Mouse (Mus musculus): ENCODE measurements at regions not wholly inside any gene's neighbourhood (a gene's known extent, or its start where the extent isn't known, plus 50 kb on each side); places are given as distances from the start of the nearest gene placed in this dataset.

- H3K27ac ChIP-seq (ENCODE audit: control insufficient read depth, low read depth, low read length): no peak overlapping the region
- H3K9ac ChIP-seq (ENCODE audit: control insufficient read depth, low read depth, low read length, poor library complexity, severe bottlenecking): no peak overlapping the region
- TF ChIP-seq UBTF (IDR thresholded peaks at IDR 0.05; ENCODE audit: borderline replicate concordance, insufficient read depth, low read depth, low read length) (no peak), JUND (IDR thresholded peaks at IDR 0.05; ENCODE audit: low read depth, low read length) (no peak), SMC3 (IDR thresholded peaks at IDR 0.05; ENCODE audit: low read depth, low read length) (no peak), MXI1 (IDR thresholded peaks at IDR 0.05; ENCODE audit: low read depth, low read length) (no peak), CHD1 (IDR thresholded peaks at IDR 0.05; ENCODE audit: low read depth, low read length) (no peak), NELFE (IDR thresholded peaks at IDR 0.05; ENCODE audit: low read depth, low read length) (no peak), USF1 (IDR thresholded peaks at IDR 0.05; ENCODE audit: low read depth, low read length) (no peak), MAZ (IDR thresholded peaks at IDR 0.05; ENCODE audit: low read depth, low read length) (no peak), POLR2A (IDR thresholded peaks at IDR 0.05; ENCODE audit: control insufficient read depth in 1 of 2, insufficient read depth in 1 of 2, low read depth in 1 of 2, low read length in 2 of 2, poor library complexity in 1 of 2) (no peak), ETS1 (IDR thresholded peaks at IDR 0.05; ENCODE audit: low read depth, low read length) (no peak), GATA1 (IDR thresholded peaks at IDR 0.05; ENCODE audit: low read depth, low read length) (no peak), MYC (IDR thresholded peaks at IDR 0.05; ENCODE audit: low read depth, low read length) (no peak), EP300 (IDR thresholded peaks at IDR 0.05; ENCODE audit: low read depth in 1 of 2, low read length in 2 of 2) (no peak), BHLHE40 (IDR thresholded peaks at IDR 0.05; ENCODE audit: borderline replicate concordance, low read depth, low read length) (no peak), USF2 (IDR thresholded peaks at IDR 0.05; ENCODE audit: borderline replicate concordance in 1 of 2, insufficient read depth in 1 of 2, low read depth in 1 of 2, low read length in 2 of 2) (no peak), GABPA (IDR thresholded peaks at IDR 0.05; ENCODE audit: low read depth, low read length) (no peak), ZNF384 (IDR thresholded peaks at IDR 0.05; ENCODE audit: low read depth, low read length) (no peak), MAX (IDR thresholded peaks at IDR 0.05; ENCODE audit: low read length) (no peak), CHD2 (IDR thresholded peaks at IDR 0.05; ENCODE audit: low read length) (no peak), TAL1 (IDR thresholded peaks at IDR 0.05; ENCODE audit: low read length) (no peak)
- no peaks in the 10 kb centered on the region for H3K4me1 ChIP-seq (ENCODE audit: control insufficient read depth in 1 of 2, insufficient read depth in 2 of 2, low read length in 2 of 2)
- H3K9me3 ChIP-seq (replicated peaks; ENCODE audit: insufficient read depth, low read length): no peaks in the 10 kb centered on the region
- no peak for DNase-seq (ENCODE audit: low read depth, low spot score)
- no peaks in the 10 kb centered on the region for H3K36me3 ChIP-seq (ENCODE audit: control insufficient read depth in 1 of 2, insufficient read depth in 2 of 2, low read length in 2 of 2)
- no peaks in the 10 kb centered on the region for H3K79me2 ChIP-seq (ENCODE audit: control insufficient read depth, insufficient read depth, low read length, poor library complexity)
- no peak overlapping the region for H3K4me3 ChIP-seq (ENCODE audit: control insufficient read depth in 1 of 2, insufficient read depth in 1 of 2, low read depth in 2 of 2, low read length in 2 of 2)
- peaks cover 0 to 4% of the 10 kb centered on the region in 2 experiments; a peak in 3 of 4 replicates for H3K27me3 ChIP-seq (ENCODE audit: control insufficient read depth in 1 of 2, insufficient read depth in 2 of 2, low read length in 2 of 2)
Measured at GRCm38 (mm10) chr13:107685231-107685630, 359.0 kb upstream of the Smim15 start.

- H3K36me3 ChIP-seq (ENCODE audit: control insufficient read depth in 1 of 2, insufficient read depth in 2 of 2, low read length in 2 of 2): no peaks in the 10 kb centered on the region
- no peak for DNase-seq (ENCODE audit: low read depth, low spot score)
- no peaks in the 10 kb centered on the region for H3K9me3 ChIP-seq (replicated peaks; ENCODE audit: insufficient read depth, low read length)
- H3K79me2 ChIP-seq (ENCODE audit: control insufficient read depth, insufficient read depth, low read length, poor library complexity): no peaks in the 10 kb centered on the region
- H3K27me3 ChIP-seq (ENCODE audit: control insufficient read depth in 1 of 2, insufficient read depth in 2 of 2, low read length in 2 of 2): peaks cover 0 to 2% of the 10 kb centered on the region in 2 experiments; a peak in 3 of 4 replicates
- TF ChIP-seq MAFK (IDR thresholded peaks at IDR 0.05; ENCODE audit: borderline replicate concordance, low read depth, low read length) (no peak), GABPA (IDR thresholded peaks at IDR 0.05; ENCODE audit: low read depth, low read length) (no peak), EP300 (IDR thresholded peaks at IDR 0.05; ENCODE audit: low read depth in 1 of 2, low read length in 2 of 2) (no peak), USF2 (IDR thresholded peaks at IDR 0.05; ENCODE audit: borderline replicate concordance in 1 of 2, insufficient read depth in 1 of 2, low read depth in 1 of 2, low read length in 2 of 2) (no peak), TCF12 (IDR thresholded peaks at IDR 0.05; ENCODE audit: low read depth, low read length) (no peak), ZMIZ1 (IDR thresholded peaks at IDR 0.05; ENCODE audit: low read depth, low read length) (no peak), E2F4 (IDR thresholded peaks at IDR 0.05; ENCODE audit: borderline replicate concordance, low read depth, low read length) (no peak), POLR2AphosphoS5 (IDR thresholded peaks at IDR 0.05; ENCODE audit: borderline replicate concordance, low read depth, low read length) (no peak)
- no peaks in the 10 kb centered on the region for H3K4me1 ChIP-seq (ENCODE audit: control insufficient read depth in 1 of 2, insufficient read depth in 2 of 2, low read length in 2 of 2)
- no peak overlapping the region for H3K4me3 ChIP-seq (ENCODE audit: control insufficient read depth in 1 of 2, insufficient read depth in 1 of 2, low read depth in 2 of 2, low read length in 2 of 2)
- no peak overlapping the region for H3K9ac ChIP-seq (ENCODE audit: control insufficient read depth, low read depth, low read length, poor library complexity, severe bottlenecking)
- no peak overlapping the region for H3K27ac ChIP-seq (ENCODE audit: control insufficient read depth, low read depth, low read length)
Measured at GRCm38 (mm10) chr13:107683909-107684308, 360.3 kb upstream of the Smim15 start.
